Mouse (Mus musculus) central nervous system, embryonic 14 days (tissue): ENCODE data around the gene Spns3. TPM values are rescaled to one million over a fixed set of nuclear protein-coding genes. Genes with fewer than 3 reads are reported as not detected.

Experiments used
- polyA plus RNA-seq: library from polyadenylated mRNA; depleted of rRNA; stranded (reverse); fragments of >200 nt; gene quantifications from 2 replicates; pipeline ENCODE4 v1.2.3, GENCODE M21; 2012; rRNA removed

Spns3 gene
- 0.14 and 0.24 TPM in 2 replicates for polyA plus RNA-seq

DNA sequence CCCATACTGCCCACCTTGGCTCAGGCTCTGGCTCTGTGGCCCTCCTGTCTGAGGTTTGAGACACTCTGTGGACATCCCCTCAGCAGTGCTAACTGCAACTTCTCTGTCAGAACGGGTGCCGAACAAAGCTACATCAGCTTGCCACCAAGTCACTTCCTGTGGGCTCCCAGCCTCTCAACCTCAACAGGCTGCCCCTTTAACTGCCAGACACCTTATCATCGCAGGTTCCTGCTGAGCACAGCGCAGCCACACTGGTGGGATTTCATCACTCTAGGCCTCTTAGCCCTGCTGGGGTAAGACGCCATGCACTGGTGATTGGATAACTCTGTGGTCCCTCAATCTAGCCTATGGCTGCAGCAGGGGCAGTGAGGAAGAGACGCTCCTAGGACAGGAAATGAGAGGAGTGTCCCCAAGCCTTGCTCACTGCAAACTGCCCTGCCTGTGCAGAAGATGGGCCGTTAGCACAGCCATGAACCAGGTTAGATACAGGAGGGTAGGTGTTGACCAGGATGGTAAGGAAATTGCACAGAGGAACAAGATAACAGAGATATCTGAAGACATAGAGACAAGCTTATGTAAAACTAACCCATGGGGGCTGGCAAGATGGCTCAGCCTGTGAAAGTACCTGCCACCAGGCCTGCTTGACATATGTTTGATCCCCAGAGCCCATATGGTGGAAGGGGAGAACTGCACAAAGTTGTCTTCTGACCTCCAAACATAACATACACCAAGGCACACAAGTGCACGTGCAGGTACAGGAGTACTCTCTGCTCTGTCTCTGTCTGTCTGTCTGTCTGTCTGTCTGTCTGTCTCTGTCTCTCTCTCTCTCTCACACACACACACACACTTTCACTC lies at the start of gene Spns3:
Gene Spns3, minus strand, starts transcription at position 373 of the 855 bp plus-strand sequence.

GRCm38 (mm10) chr11:72489881-72490301 lies 60.4 kb downstream of the Spns3 start, which contains the start of gene Spns2:
Gene Spns2 (minus strand): TSS chr11:72489904.

Other genes starting within 250 kb of the Spns3 start
- gene Xaf1, start 248.9 kb downstream of the Spns3 start, polyA plus RNA-seq = 4.0 and 4.2 TPM in 2 replicates
- not detected in 2 replicates for gene Fbxo39, start 236.1 kb downstream of the Spns3 start, polyA plus RNA-seq
- 3.6 and 3.7 TPM in 2 replicates for gene Tekt1, start 188.1 kb downstream of the Spns3 start, polyA plus RNA-seq
- 1.7 and 5.0 TPM in 2 replicates for gene Smtnl2, start 138.8 kb downstream of the Spns3 start, polyA plus RNA-seq
- 0.21 TPM in 1 of 2 replicates, not detected in the other for gene Ggt6, start 115.0 kb downstream of the Spns3 start, polyA plus RNA-seq
- gene Mybbp1a, start 109.2 kb downstream of the Spns3 start, polyA plus RNA-seq = 87.2 and 91.4 TPM in 2 replicates
- gene Spns2, start 60.6 kb downstream of the Spns3 start, polyA plus RNA-seq = 37.9 and 40.8 TPM in 2 replicates
- 45.2 and 50.6 TPM in 2 replicates for gene Ube2g1, start 56.8 kb upstream of the Spns3 start, polyA plus RNA-seq
- gene Ankfy1, start 139.5 kb upstream of the Spns3 start, polyA plus RNA-seq = 40.2 and 41.9 TPM in 2 replicates
- 4.3 and 4.8 TPM in 2 replicates for gene Cyb5d2, start 245.6 kb upstream of the Spns3 start, polyA plus RNA-seq
- gene Zzef1, start 245.7 kb upstream of the Spns3 start, polyA plus RNA-seq = 29.3 and 33.0 TPM in 2 replicates